ENCODE assay signal across 19 mouse cellular contexts in the genomic region with DNA sequence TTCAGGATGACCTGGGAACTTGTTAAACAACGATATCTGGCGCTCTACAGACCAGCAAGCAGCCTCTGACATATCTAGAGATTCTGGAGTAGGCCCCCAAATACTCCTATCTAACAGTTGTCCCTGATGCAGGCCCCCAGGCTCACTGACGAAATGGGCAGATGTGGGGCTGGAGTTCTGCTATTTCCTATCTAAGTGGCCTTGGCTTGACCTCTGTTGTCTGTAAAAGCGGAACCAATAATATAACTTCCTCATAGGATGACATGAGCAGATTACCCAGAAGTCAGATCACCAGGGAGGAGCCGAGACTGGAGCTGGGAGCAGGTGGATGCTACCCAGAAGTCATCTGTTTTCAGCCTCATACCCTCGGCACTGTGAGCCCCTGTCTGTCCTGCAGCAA. TPM values are rescaled to one million over a fixed set of nuclear protein-coding genes. Genes with fewer than 3 reads are reported as not detected.
A peak's percentile ranks its signal among the peaks of the same experiment; 100 is the strongest.
DNase-seq lines count a peak whose midpoint lies in the region; ATAC-seq and TF ChIP-seq lines count a peak whose summit lies in the region.
"Had no signal": no experiment of that assay in that cellular context is flagged by ENCODE, and none has a peak within 500 bp of the region (broad histone marks: within the 10 kb centered on the region; RNA-seq: fewer than 3 reads in every experiment).

No protein-coding gene starts in this region.

- H3K27me3 ChIP-seq in G1E (ENCODE audit: insufficient read depth, low read length): peaks cover 15% of the 10 kb centered on the region
- H3K27me3 ChIP-seq: embryonic facial prominence, embryonic 13.5 days; kidney, embryonic 15.5 days; midbrain, embryonic 13.5 days had no signal

- H3K4me3 ChIP-seq in G1E (ENCODE audit: low read depth, low read length): peak overlapping the region; percentile 55; the same call in 1 of the 2 replicates
- H3K4me3 ChIP-seq: embryonic facial prominence, embryonic 13.5 days; forebrain, embryonic 10.5 days; kidney, embryonic 15.5 days; midbrain, embryonic 13.5 days had no signal

- peaks cover 34% of the 10 kb centered on the region for H3K4me1 ChIP-seq in G1E (ENCODE audit: insufficient read depth, low read depth, low read length)
- H3K4me1 ChIP-seq: embryonic facial prominence, embryonic 13.5 days; forebrain, embryonic 10.5 days; midbrain, embryonic 13.5 days had no signal

- DNase-seq in lung, adult 18-20 months: peak; percentile 12
- no peak for DNase-seq in lung, postnatal 14 days
- peak; percentile 42 for DNase-seq in G1E (ENCODE audit: low spot score)
- peak; percentile 27 for DNase-seq in skeletal muscle tissue, adult 2 months (ENCODE audit: low read depth, low spot score)
- no peak for DNase-seq in left cerebral cortex, adult 18-20 months (ENCODE audit: low spot score in 2 of 2)
- DNase-seq in layer of hippocampus, adult 9-10 months (ENCODE audit: low spot score): no peak
- DNase-seq: adrenal gland, adult 2 months; cerebellum, postnatal 25 days; heart, postnatal 14 days; layer of hippocampus, adult 9-11 months; lung, embryonic 14.5 days; spleen, adult 18-20 months had no signal

- no peak for TF ChIP-seq CTCF in G1E (IDR thresholded peaks at IDR 0.05; ENCODE audit: low read depth, low read length)

- H3K9me3 ChIP-seq in G1E (replicated peaks): peaks cover 16% of the 10 kb centered on the region
- H3K9me3 ChIP-seq: embryonic facial prominence, embryonic 13.5 days; forebrain, embryonic 10.5 days; kidney, embryonic 15.5 days; midbrain, embryonic 13.5 days had no signal

- peak; percentile 85 for ATAC-seq in G1E (ENCODE audit: extremely low read depth, insufficient number of reproducible peaks, low FRiP score, poor library complexity, severe bottlenecking)
- ATAC-seq in common myeloid progenitor, adult 5-6 weeks (replicated peaks; ENCODE audit: low read depth, poor library complexity, severe bottlenecking): peak; percentile 79
- ATAC-seq: midbrain, embryonic 13.5 days had no signal

- no peaks in the 10 kb centered on the region for H3K36me3 ChIP-seq in G1E (replicated peaks)
- H3K36me3 ChIP-seq: embryonic facial prominence, embryonic 13.5 days; forebrain, embryonic 10.5 days; kidney, embryonic 15.5 days; midbrain, embryonic 13.5 days had no signal

RNA-seq across cellular contexts. Expression of a gene that starts 27.2 kb away (rescaled TPM):
- total RNA-seq in G1E (2014; fragmentation: Nextera tagmentation) (0.60 and 0.87 TPM in 2 replicates), G1E (2017) (0.16 and 0.52 TPM in 2 replicates)
- polyA plus RNA-seq in G1E (2012): 0.09 and 0.18 TPM in 2 replicates
- total RNA-seq in common myeloid progenitor, adult 5-6 weeks (2017): not detected in 2 replicates
- total RNA-seq in left cerebral cortex, adult 18-20 months (2021): under 1 TPM; 0.07 to 0.26 TPM
- total RNA-seq: heart, postnatal 14 days had no signal
- polyA plus RNA-seq: forebrain, embryonic 10.5 days; lung, embryonic 14.5 days; midbrain, embryonic 13.5 days; neural tube, embryonic 11.5 days had no signal

RNA-seq across cellular contexts. Expression of a gene that starts 40.6 kb away (rescaled TPM):
- total RNA-seq in G1E (2014; fragmentation: Nextera tagmentation) (not detected in 2 replicates), G1E (2017) (0.06 TPM in 1 of 2 replicates, not detected in the other)
- not detected in 2 replicates for polyA plus RNA-seq in G1E (2012)
- 0.19 and 1.3 TPM in 2 replicates for total RNA-seq in common myeloid progenitor, adult 5-6 weeks (2017)
- not detected for total RNA-seq in left cerebral cortex, adult 18-20 months (2021)
- total RNA-seq: heart, postnatal 14 days; left cerebral cortex, postnatal 36 days had no signal
- polyA plus RNA-seq: adrenal gland, adult 2 months had no signal

Comparison
In these comparisons a context has a peak if more than half of its experiments do, and no peak if none do; other contexts are left out.
1. DNase-seq: peak in lung, adult 18-20 months (2 of 2), G1E (single experiment) and skeletal muscle tissue, adult 2 months (single experiment); none in lung, postnatal 14 days (single experiment), left cerebral cortex, adult 18-20 months (0 of 2) and layer of hippocampus, adult 9-10 months (single experiment).